Mouse (Mus musculus) cortical plate, adult 2 months (tissue): ENCODE measurements around the gene Stard3.

Experiments
- CTCF ChIP-seq: fragments of 200-500 bp; IDR thresholded peaks from 2 replicates; pipeline ENCODE4 v1.5.1; 2011; ENCODE audit warnings: mild to moderate bottlenecking, control low read depth, low read length; ENCODE audit not compliant: insufficient read depth; ENCODE audit errors: extremely low read depth
- POLR2A ChIP-seq: fragments of 200-500 bp; IDR thresholded peaks from 2 replicates; pipeline ENCODE4 v1.6.1; 2011; ENCODE audit warnings: mild to moderate bottlenecking, low read length, control low read depth; ENCODE audit not compliant: insufficient read depth; ENCODE audit errors: extremely low read depth

- TF ChIP-seq CTCF (no peak), POLR2A (no peak)
Observed at GRCm38 (mm10) chr11:98377787-98378186, 19.6 kb downstream of the Stard3 start.
